Mouse (Mus musculus) hindbrain, embryonic 11.5 days (tissue): ENCODE results near the gene Dbx1. TPM values are rescaled to one million over a fixed set of nuclear protein-coding genes. Genes with fewer than 3 reads are reported as not detected.

Source experiments
- ATAC-seq: fragments of 200-750 bp; cut with Nextera tagmentation; 2 replicates; pipeline ENCODE4 v1.8.0; 2017; ENCODE audit warnings: mild to moderate bottlenecking, moderate TSS enrichment, moderate library complexity; ENCODE audit not compliant: low FRiP score
- DNase-seq: peaks from one replicate; pipeline ENCODE4 v3.0.0-alpha.2; 2015; ENCODE audit warnings: low spot score
- H3K27ac ChIP-seq: fragments of 300-500 bp; sonication (generic); 2 replicates; pipeline ENCODE4 v1.5.1; 2014; ENCODE audit warnings: mild to moderate bottlenecking, low read depth, low read length
- H3K27me3 ChIP-seq: fragments of 300-500 bp; sonication (generic); 2 replicates; pipeline ENCODE4 v1.6.1; 2014; ENCODE audit warnings: mild to moderate bottlenecking, low read length, moderate library complexity, mixed read lengths; ENCODE audit not compliant: control insufficient read depth, insufficient read depth
- H3K36me3 ChIP-seq: fragments of 300-500 bp; sonication (generic); 2 replicates; pipeline ENCODE4 v1.6.1; 2014; ENCODE audit warnings: mild to moderate bottlenecking, low read length, moderate library complexity, mixed read lengths; ENCODE audit not compliant: control insufficient read depth, insufficient read depth
- H3K4me1 ChIP-seq: fragments of 300-500 bp; sonication (generic); replicated peaks from 2 replicates; pipeline ENCODE4 v1.6.1; 2014; ENCODE audit warnings: low read length, mixed read lengths; ENCODE audit not compliant: control insufficient read depth, insufficient read depth
- H3K4me2 ChIP-seq: fragments of 300-500 bp; sonication (generic); replicated peaks from 2 replicates; pipeline ENCODE4 v1.6.1; 2014; ENCODE audit warnings: mild to moderate bottlenecking, low read depth, low read length
- H3K4me3 ChIP-seq: fragments of 300-500 bp; sonication (generic); 2 replicates; pipeline ENCODE4 v1.5.1; 2014; ENCODE audit warnings: low read depth, low read length
- H3K9ac ChIP-seq: fragments of 300-500 bp; sonication (generic); 2 replicates; pipeline ENCODE4 v1.6.1; 2014; ENCODE audit warnings: low read depth, low read length
- H3K9me3 ChIP-seq: fragments of 300-500 bp; sonication (generic); 2 replicates; pipeline ENCODE4 v1.6.1; 2016; ENCODE audit warnings: low read length; ENCODE audit not compliant: control insufficient read depth
- WGBS: fragments of 180-500 bp; shearing (Covaris S2); extraction: QIAGEN DNeasy Blood & Tissue Kit; methylation state at CpG from one replicate; pipeline ENCODE4 v1.1.7; 2014; 5-methylcytosine and 5-hydroxymethylcytosine counted together
- polyA plus RNA-seq: library from polyadenylated mRNA; unstranded; fragments of >200 nt; fragmentation: Nextera tagmentation; extraction: Ambion mirVana; gene quantifications from 2 replicates; pipeline ENCODE4 v1.2.1, GENCODE M21; 2014

Gene Dbx1
- polyA plus RNA-seq, 1 experiment from 2014 or later, result 39.4 TPM

GRCm38 (mm10) chr7:49661811-49662491 is 25.3 kb upstream of the Dbx1 start:
- Histone ChIP-seq H3K4me3 (no peak overlapping the region), H3K9me3 (no peaks in the 10 kb centered on the region), H3K9ac (no peak overlapping the region), H3K27ac (no peak overlapping the region), H3K4me1 (no peaks in the 10 kb centered on the region), H3K27me3 (peaks cover 72% of the 10 kb centered on the region), H3K4me2 (peak overlapping the region; percentile 17; the same call in 1 of the 2 replicates), H3K36me3 (no peaks in the 10 kb centered on the region)
- 4% methylated on average over 24 of the region's 24 CpGs for WGBS
- DNase-seq (no peak), ATAC-seq (no peak)

GRCm38 (mm10) chr7:49640709-49641305 is 4.2 kb upstream of the Dbx1 start:
- H3K4me3 ChIP-seq, result no peak overlapping the region
- no peaks in the 10 kb centered on the region for H3K4me1 ChIP-seq
- no peak overlapping the region for H3K9ac ChIP-seq
- H3K27me3 ChIP-seq, result peaks cover 90% of the 10 kb centered on the region
- no peaks in the 10 kb centered on the region; the same call in 1 of the 2 replicates for H3K9me3 ChIP-seq
- DNase-seq (no peak), ATAC-seq (peak; percentile 29; the same call in 1 of the 2 replicates)
- 9% methylated on average over 3 of the region's 3 CpGs for WGBS
- H3K36me3 ChIP-seq, result no peaks in the 10 kb centered on the region
- no peak overlapping the region for H3K4me2 ChIP-seq
- no peak overlapping the region for H3K27ac ChIP-seq

GRCm38 (mm10) chr7:49639864-49640708 is 3.4 kb upstream of the Dbx1 start:
- no peaks in the 10 kb centered on the region for H3K9me3 ChIP-seq
- no peak overlapping the region for H3K4me2 ChIP-seq
- WGBS, result 5% methylated on average over 18 of the region's 18 CpGs
- peaks cover 92% of the 10 kb centered on the region for H3K27me3 ChIP-seq
- no peak overlapping the region for H3K9ac ChIP-seq
- H3K4me1 ChIP-seq, result no peaks in the 10 kb centered on the region
- H3K36me3 ChIP-seq, result no peaks in the 10 kb centered on the region
- H3K27ac ChIP-seq, result no peak overlapping the region
- peak; percentile 50 for DNase-seq
- H3K4me3 ChIP-seq, result no peak overlapping the region
- peak; percentile 10; the same call in 1 of the 2 replicates for ATAC-seq

- DNase-seq (peak; percentile 50), ATAC-seq (no peak)
- Histone ChIP-seq H3K36me3 (no peaks in the 10 kb centered on the region), H3K27ac (no peak overlapping the region), H3K4me3 (0 out of 2 replicates have a peak overlapping the region, but pooled peaks have one; percentile 9), H3K27me3 (peaks cover 90% of the 10 kb centered on the region), H3K9ac (no peak overlapping the region), H3K4me1 (no peaks in the 10 kb centered on the region), H3K9me3 (no peaks in the 10 kb centered on the region), H3K4me2 (no peak overlapping the region)
- WGBS, result 1% methylated on average over 35 of the region's 35 CpGs
Observed at GRCm38 (mm10) chr7:49638941-49639776, 2.5 kb upstream of the Dbx1 start.

GRCm38 (mm10) chr7:49637851-49638663 is 1.4 kb upstream of the Dbx1 start:
- no peak for ATAC-seq
- no peaks in the 10 kb centered on the region; the same call in 1 of the 2 replicates for H3K4me1 ChIP-seq

GRCm38 (mm10) chr7:49637281-49637680 is 632 bp upstream of the Dbx1 start:
- Histone ChIP-seq H3K4me2 (no peak overlapping the region), H3K36me3 (no peaks in the 10 kb centered on the region), H3K27ac (no peak overlapping the region), H3K9me3 (no peaks in the 10 kb centered on the region), H3K4me3 (no peak overlapping the region), H3K4me1 (no peaks in the 10 kb centered on the region; the same call in 1 of the 2 replicates), H3K9ac (no peak overlapping the region), H3K27me3 (peaks cover 92% of the 10 kb centered on the region)
- no peak for ATAC-seq
- under 1% methylated on average over 9 of the region's 9 CpGs for WGBS
- DNase-seq, result peak; percentile 53

More at GRCm38 (mm10) chr7:49637851-49638663, 1.4 kb upstream of the Dbx1 start:
- Histone ChIP-seq H3K27ac (no peak overlapping the region), H3K36me3 (no peaks in the 10 kb centered on the region), H3K9me3 (no peaks in the 10 kb centered on the region), H3K4me2 (no peak overlapping the region), H3K27me3 (peaks cover 92% of the 10 kb centered on the region), H3K9ac (no peak overlapping the region), H3K4me3 (no peak overlapping the region)
- peak; percentile 55 for DNase-seq
- under 1% methylated on average over 21 of the region's 21 CpGs for WGBS

- Histone ChIP-seq H3K4me2 (no peak overlapping the region), H3K4me1 (no peaks in the 10 kb centered on the region; the same call in 1 of the 2 replicates), H3K36me3 (no peaks in the 10 kb centered on the region), H3K27ac (peak overlapping the region; percentile 39; the same call in 1 of the 2 replicates), H3K9me3 (no peaks in the 10 kb centered on the region), H3K4me3 (peak overlapping the region; percentile 19), H3K27me3 (peaks cover 93% of the 10 kb centered on the region), H3K9ac (peak overlapping the region; percentile 31; the same call in 1 of the 2 replicates)
- WGBS, result 1% methylated on average over 22 of the region's 22 CpGs
- DNase-seq (peak; percentile 64), ATAC-seq (no peak)
Observed at GRCm38 (mm10) chr7:49635971-49636370, 678 bp downstream of the Dbx1 start.
